Mouse (Mus musculus) limb, embryonic 15.5 days (tissue): ENCODE measurements around the gene Lgals3bp. TPM values are rescaled to one million over a fixed set of nuclear protein-coding genes. Genes with fewer than 3 reads are reported as not detected.

Experiments used
- ATAC-seq: fragments of 200-750 bp; cut with Nextera tagmentation; 2 replicates; pipeline ENCODE4 v1.8.0; 2017; ENCODE audit warnings: low read depth, moderate TSS enrichment; ENCODE audit not compliant: insufficient number of reproducible peaks, low FRiP score, low TSS enrichment
- H3K27ac ChIP-seq: fragments of 300-500 bp; sonication (generic); 2 replicates; pipeline ENCODE4 v1.5.1; 2015; ENCODE audit warnings: moderate library complexity, mild to moderate bottlenecking, inconsistent platforms
- H3K27me3 ChIP-seq: fragments of 300-500 bp; sonication (generic); 2 replicates; pipeline ENCODE4 v1.6.1; 2015; ENCODE audit warnings: inconsistent platforms
- H3K36me3 ChIP-seq: fragments of 300-500 bp; sonication (generic); 2 replicates; pipeline ENCODE4 v1.6.1; 2015; ENCODE audit warnings: inconsistent platforms
- H3K4me1 ChIP-seq: fragments of 300-500 bp; sonication (generic); 2 replicates; pipeline ENCODE4 v1.6.1; 2015; ENCODE audit warnings: inconsistent platforms
- H3K4me2 ChIP-seq: fragments of 300-500 bp; sonication (generic); 2 replicates; pipeline ENCODE4 v1.6.1; 2015; ENCODE audit warnings: mild to moderate bottlenecking, inconsistent platforms
- H3K4me3 ChIP-seq: fragments of 300-500 bp; sonication (generic); 2 replicates; pipeline ENCODE4 v1.5.1; 2015; ENCODE audit warnings: mild to moderate bottlenecking, inconsistent platforms
- H3K9ac ChIP-seq: fragments of 300-500 bp; sonication (generic); 2 replicates; pipeline ENCODE4 v1.6.1; 2015; ENCODE audit warnings: inconsistent platforms
- H3K9me3 ChIP-seq: fragments of 300-500 bp; sonication (generic); 2 replicates; pipeline ENCODE4 v1.6.1; 2016; ENCODE audit warnings: inconsistent platforms
- WGBS: fragments of 180-500 bp; shearing (Covaris S2); methylation state at CpG from one replicate; pipeline ENCODE4 v1.1.7; 2015; 5-methylcytosine and 5-hydroxymethylcytosine counted together
- polyA plus RNA-seq: library from polyadenylated mRNA; unstranded; fragments of >200 nt; fragmentation: Nextera tagmentation; extraction: Ambion mirVana; gene quantifications from 2 replicates; pipeline ENCODE4 v1.2.1, GENCODE M21; 2015

Gene Lgals3bp
- polyA plus RNA-seq, 1 experiment from 2014 or later = 8.0 TPM

DNA sequence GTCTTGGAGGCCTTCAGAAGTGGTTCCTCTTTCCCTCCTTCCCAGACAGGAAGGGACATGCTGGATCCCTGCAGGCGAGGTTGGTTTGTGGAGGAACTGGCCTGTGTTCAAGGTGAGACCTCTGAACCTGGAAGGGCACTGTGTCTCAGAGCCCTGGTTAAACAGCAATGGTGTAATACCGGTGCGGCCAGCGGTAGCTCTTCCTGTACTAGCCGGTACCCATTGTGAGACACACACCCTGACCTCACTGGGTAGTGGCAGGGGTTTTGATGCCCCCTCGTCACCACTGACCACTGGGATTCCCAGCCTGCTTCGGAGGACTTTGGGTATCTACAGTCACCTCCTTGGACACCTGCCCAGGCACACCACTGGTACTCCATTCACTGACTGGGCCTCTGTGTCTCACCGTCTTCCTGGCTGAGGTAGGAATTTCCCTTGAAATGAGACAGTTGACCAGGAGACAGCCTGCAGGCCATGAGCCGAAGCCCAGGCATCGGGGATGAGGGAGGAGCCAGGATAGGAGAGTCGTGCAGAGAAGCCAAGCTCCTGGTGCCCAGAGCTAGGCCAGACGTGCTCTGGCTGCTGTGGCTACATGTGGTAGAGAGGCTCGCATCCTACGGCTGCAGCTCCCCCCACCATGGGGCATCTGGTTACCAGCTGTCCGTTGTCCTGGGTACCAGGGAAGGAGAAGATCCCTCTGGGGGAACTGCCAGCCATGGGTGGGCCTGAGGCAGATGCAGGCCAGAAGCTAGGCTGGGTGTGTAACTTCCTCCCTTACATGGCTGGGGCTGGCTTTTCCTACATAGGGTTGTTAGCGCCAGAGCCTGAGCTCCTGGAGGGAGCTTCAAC, 29.4 kb upstream of the Lgals3bp start:
- WGBS = 57% methylated on average over 16 of the region's 16 CpGs
- Histone ChIP-seq H3K9me3 (no peaks in the 10 kb centered on the region), H3K9ac (no peak overlapping the region), H3K4me3 (no peak overlapping the region), H3K27me3 (no peaks in the 10 kb centered on the region), H3K4me1 (peaks cover 76% of the 10 kb centered on the region), H3K36me3 (no peaks in the 10 kb centered on the region), H3K4me2 (no peak overlapping the region), H3K27ac (peak overlapping the region; percentile 47)
- no peak for ATAC-seq

DNA sequence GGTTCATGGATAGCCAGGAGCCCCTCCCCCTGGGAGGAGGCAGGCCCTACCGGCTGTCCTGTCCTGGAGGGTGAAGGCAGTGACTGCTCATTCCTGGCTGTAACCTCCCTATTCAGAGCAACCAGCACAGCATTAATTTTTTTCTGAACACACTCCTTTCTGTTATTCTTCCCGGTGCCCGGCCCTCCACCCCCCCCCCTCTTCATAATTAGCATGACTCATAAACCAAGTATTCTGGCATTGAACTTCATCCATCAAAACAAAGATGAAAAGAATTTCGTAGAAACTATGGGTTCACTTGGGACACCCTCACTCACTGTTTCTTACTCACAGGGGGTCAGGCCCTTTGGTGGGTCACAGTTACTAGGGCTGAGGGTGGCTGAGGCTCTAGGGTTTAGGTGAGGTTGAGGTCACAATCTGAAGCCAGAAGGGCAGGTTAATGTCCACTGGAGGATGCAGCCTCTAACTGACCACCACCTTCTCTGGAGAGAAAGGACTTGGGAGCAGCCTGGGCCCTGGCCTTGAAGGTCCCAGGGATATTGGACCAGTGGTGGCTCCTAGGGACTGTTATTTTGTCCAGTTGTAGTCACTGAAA, 28.5 kb upstream of the Lgals3bp start:
- H3K36me3 ChIP-seq = no peaks in the 10 kb centered on the region
- H3K4me1 ChIP-seq = peaks cover 71% of the 10 kb centered on the region
- no peak overlapping the region for H3K4me3 ChIP-seq
- no peak overlapping the region for H3K27ac ChIP-seq
- WGBS = 18% methylated on average over 4 of the region's 4 CpGs
- no peaks in the 10 kb centered on the region for H3K9me3 ChIP-seq
- no peak overlapping the region for H3K9ac ChIP-seq
- H3K27me3 ChIP-seq = no peaks in the 10 kb centered on the region
- no peak for ATAC-seq
- H3K4me2 ChIP-seq = peak overlapping the region; percentile 66

DNA sequence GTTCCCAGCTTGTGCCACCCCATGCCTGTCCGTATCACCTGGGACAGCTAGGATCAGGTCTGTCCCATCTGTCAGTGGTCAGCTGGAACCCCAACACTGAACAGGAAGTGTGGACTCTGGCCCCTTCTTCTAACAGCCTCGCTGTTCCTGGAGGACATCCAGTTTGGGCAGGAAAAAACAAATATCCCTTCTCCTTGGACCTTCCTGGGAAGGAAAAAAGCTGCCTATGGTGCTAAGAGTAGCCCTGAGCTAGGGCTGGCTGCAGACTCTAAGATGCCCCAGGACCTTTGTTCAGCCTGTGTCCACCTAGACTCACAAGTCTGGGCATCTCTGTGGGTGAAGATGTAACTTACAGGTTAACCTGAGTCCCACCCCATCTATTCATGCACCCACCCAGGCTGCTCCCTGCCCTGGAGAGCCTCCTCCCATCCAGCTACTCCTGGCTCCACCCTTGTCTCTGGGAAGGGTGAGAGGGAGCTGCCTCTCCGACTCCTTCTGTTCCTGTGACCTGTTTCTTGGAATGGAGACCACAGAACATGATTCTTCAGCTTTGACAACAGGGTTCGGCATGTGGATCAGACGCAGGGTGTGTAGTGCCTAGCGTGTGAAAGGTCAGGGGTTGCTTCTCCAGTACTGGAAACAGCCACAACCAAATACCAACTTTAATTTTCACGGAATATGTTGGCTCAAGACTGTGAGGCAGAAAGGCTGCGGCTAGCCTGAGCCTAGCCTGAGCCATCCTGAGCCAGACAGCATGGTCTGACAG, 27.2 kb upstream of the Lgals3bp start:
- Histone ChIP-seq H3K27me3 (no peaks in the 10 kb centered on the region), H3K4me2 (peak overlapping the region; percentile 66), H3K9ac (peak overlapping the region; percentile 28; the same call in 1 of the 2 replicates), H3K9me3 (no peaks in the 10 kb centered on the region), H3K4me1 (peaks cover 78% of the 10 kb centered on the region), H3K27ac (peak overlapping the region; percentile 73), H3K36me3 (no peaks in the 10 kb centered on the region), H3K4me3 (peak overlapping the region; percentile 45)
- WGBS = 48% methylated on average over 8 of the region's 8 CpGs
- ATAC-seq = no peak

DNA sequence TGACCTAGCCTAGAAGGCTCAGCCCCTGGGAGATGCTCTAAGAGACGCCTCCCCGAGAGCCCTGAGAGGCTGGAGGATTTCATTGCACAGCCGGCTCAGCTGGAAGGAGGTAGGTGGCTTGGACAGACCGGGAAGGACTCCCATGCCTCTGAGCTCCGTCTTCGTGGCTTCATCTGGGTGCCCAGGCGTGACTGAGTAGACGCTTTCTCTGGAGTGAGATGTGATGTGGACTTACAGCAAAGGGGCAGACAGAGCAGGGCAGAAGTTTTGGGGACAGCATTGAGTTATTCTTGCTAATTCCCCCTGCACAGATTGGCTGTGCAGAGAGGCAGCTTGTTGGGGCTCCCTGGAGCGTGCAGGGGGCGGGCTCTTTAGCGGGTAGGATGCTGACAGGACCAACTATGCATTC, 26.6 kb upstream of the Lgals3bp start:
- no peaks in the 10 kb centered on the region for H3K27me3 ChIP-seq
- 9% methylated on average over 11 of the region's 11 CpGs for WGBS
- peaks cover 78% of the 10 kb centered on the region for H3K4me1 ChIP-seq
- no peaks in the 10 kb centered on the region for H3K36me3 ChIP-seq
- peak overlapping the region; percentile 42 for H3K9ac ChIP-seq
- H3K4me2 ChIP-seq = peak overlapping the region; percentile 66
- no peak for ATAC-seq
- H3K27ac ChIP-seq = peak overlapping the region; percentile 73
- H3K4me3 ChIP-seq = peak overlapping the region; percentile 45
- H3K9me3 ChIP-seq = no peaks in the 10 kb centered on the region

DNA sequence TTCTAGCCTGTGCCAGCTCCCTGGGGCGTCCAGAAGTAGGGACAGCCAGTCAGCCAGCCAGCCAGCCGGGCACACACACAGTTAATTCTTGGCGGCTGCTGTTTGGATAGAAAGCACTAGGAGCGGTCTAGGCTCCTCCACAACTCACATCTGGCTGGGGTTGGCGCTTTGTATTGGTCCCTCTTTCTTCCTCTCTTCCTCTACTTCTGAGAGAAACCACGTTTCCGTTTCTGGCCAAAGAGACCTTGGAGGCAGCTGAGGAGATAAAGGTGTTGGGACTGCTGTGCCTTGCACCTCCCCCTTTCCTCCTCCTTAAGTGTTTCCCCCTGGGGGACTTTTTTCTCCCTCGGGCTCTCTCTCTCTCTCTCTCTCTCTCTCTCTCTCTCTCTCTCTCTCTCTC, 26.1 kb upstream of the Lgals3bp start, which contains the start of gene C1qtnf1:
C1qtnf1 (plus strand) TSS at position 218 of the 400 bp plus-strand sequence.
- peaks cover 78% of the 10 kb centered on the region for H3K4me1 ChIP-seq
- no peak for ATAC-seq
- peak within 1 kb of the TSS; percentile 45 for H3K4me3 ChIP-seq
- H3K9me3 ChIP-seq = no peaks in the 10 kb centered on the region
- no peaks in the 10 kb centered on the region for H3K27me3 ChIP-seq
- 2% methylated on average over 8 of the region's 8 CpGs for WGBS
- H3K27ac ChIP-seq = peak within 1 kb of the TSS; percentile 73
- H3K36me3 ChIP-seq = no peaks in the 10 kb centered on the region
- H3K9ac ChIP-seq = peak within 1 kb of the TSS; percentile 42
- peak within 1 kb of the TSS; percentile 66 for H3K4me2 ChIP-seq

DNA sequence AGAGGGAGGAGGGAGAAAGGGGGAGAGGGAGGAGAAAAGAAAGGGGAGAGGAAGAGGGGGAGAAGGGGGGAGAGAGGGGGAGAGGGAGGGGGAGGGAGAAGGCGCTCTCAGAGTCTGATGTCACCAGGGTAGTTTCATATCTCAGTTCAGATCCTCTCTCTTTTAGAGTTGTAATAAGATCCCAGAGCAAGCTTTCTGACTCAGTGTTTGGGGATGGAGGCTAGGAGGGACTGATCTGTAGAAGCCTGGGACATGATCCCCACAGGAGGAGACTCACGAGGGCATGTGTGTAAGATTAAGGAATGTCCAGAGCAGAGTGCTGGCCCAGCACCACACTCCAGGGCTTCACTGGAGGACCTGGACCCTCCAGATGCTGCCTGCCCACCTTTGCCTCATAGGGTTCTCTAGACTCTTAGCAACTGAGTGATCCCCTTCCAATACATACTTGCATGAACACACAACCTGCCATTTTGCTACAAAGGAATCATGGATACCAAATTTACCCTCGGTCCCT, 25.4 kb upstream of the Lgals3bp start:
- H3K4me1 ChIP-seq = peaks cover 79% of the 10 kb centered on the region
- H3K4me2 ChIP-seq = 0 out of 2 replicates have a peak overlapping the region, but pooled peaks have one; percentile 66
- H3K27ac ChIP-seq = peak overlapping the region; percentile 73; the same call in 1 of the 2 replicates
- 39% methylated on average over 3 of the region's 3 CpGs for WGBS
- no peak for ATAC-seq
- H3K9ac ChIP-seq = no peak overlapping the region
- no peaks in the 10 kb centered on the region for H3K36me3 ChIP-seq
- no peak overlapping the region for H3K4me3 ChIP-seq
- H3K27me3 ChIP-seq = no peaks in the 10 kb centered on the region
- no peaks in the 10 kb centered on the region for H3K9me3 ChIP-seq

DNA sequence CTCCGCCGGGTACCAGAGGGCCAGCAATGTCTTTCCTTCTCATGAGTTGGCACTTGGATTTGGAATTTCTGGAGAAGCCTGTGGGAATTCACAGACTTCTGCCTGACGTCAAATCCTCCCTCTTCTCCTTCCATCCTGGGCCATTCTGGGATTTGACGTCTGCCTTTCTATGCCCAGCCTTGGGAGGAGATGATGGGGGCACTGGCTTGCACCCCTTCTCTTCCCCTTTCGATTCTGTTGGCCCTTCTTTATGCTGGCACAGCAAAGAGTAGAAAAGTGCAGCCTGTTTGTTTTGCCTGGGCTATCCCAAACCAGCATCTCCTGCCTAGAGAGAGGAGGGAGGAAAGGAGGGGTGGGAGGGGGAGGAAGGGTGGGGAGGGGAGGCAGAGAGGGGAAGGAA, 24.9 kb upstream of the Lgals3bp start:
- Histone ChIP-seq H3K27ac (no peak overlapping the region), H3K9ac (no peak overlapping the region), H3K4me2 (no peak overlapping the region), H3K4me1 (peaks cover 74% of the 10 kb centered on the region), H3K4me3 (no peak overlapping the region), H3K9me3 (no peaks in the 10 kb centered on the region), H3K27me3 (no peaks in the 10 kb centered on the region), H3K36me3 (no peaks in the 10 kb centered on the region)
- ATAC-seq = no peak
- 61% methylated on average over 5 of the region's 5 CpGs for WGBS

DNA sequence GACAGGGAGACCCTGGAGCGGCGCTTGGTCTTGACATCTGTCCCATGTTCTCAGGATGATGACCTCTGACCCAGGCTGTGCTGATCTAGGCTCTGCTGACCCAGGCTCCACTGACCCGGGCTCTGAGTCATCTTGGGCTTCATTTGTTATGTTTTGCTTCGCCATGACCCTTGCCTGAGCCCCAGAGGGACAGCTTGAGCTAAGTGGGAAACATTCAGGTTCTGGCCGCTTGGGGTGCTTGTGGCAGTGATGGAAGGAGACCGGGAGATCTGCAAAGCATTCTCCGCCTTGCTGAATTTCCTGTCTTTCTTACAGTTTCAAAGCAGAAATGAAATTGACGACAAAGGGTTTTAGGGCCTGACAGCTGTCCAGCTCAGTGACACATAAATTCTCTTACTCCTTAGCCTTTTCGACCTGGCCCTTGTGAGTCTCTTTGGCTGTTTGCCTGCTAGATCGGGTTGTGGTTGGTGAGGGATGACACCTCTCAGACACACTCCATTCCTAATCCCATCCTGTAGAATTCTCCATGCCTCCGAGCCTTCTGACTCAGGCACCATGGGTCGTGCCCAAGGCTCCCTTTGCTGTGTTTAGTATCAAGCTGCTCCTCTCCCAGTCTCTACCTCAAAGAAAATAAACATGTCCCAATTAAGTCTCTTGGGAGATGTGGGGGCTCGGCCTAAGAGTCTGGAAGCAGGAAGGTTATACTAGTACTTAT, 22.9 kb upstream of the Lgals3bp start:
- Histone ChIP-seq H3K4me3 (no peak overlapping the region), H3K9me3 (no peaks in the 10 kb centered on the region), H3K9ac (no peak overlapping the region), H3K4me1 (peaks cover 56% of the 10 kb centered on the region), H3K27me3 (no peaks in the 10 kb centered on the region), H3K4me2 (no peak overlapping the region), H3K36me3 (no peaks in the 10 kb centered on the region), H3K27ac (0 out of 2 replicates have a peak overlapping the region, but pooled peaks have one; percentile 72)
- no peak for ATAC-seq
- WGBS = 58% methylated on average over 13 of the region's 13 CpGs

DNA sequence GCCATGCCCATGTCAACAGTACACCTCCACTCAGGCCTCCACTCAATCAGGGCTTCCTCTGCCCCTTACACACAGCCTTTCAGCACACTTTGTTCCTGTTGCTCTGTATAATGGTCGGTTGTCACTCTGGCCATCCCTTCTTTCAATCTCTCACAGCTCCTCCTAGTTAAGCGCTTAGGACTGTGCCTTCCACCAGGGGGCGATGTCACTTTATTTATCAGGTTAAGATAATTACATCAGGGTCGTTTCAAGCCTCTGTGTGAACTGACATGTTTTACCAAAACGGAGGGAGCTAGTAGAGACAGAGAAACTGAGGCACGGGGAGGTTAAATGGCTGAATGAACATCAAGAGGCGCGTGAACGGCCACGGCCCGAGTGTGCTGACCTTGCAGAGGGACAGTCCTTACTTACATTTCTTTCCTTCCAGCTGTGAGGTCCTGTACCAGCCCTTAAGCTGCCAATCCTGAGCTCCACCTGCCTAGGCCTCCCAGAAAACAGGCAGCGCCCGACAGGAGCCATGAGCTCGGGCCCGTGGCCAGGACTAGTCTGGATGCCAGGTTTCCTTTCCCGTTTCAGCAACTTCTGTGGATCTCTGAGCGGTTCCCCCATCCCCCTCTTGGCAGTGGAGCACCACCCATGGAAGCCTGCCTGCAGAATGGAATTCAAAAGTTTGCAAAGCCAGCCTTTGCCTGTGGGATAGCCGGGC, 21.5 kb upstream of the Lgals3bp start:
- Histone ChIP-seq H3K36me3 (no peaks in the 10 kb centered on the region), H3K4me2 (peak overlapping the region; percentile 41), H3K9ac (0 out of 2 replicates have a peak overlapping the region, but pooled peaks have one; percentile 11), H3K27me3 (no peaks in the 10 kb centered on the region), H3K4me3 (peak overlapping the region; percentile 13; the same call in 1 of the 2 replicates), H3K9me3 (no peaks in the 10 kb centered on the region), H3K4me1 (peaks cover 49% of the 10 kb centered on the region), H3K27ac (peak overlapping the region; percentile 72)
- ATAC-seq = peak; percentile 46; the same call in 1 of the 2 replicates
- WGBS = 2% methylated on average over 18 of the region's 18 CpGs

DNA sequence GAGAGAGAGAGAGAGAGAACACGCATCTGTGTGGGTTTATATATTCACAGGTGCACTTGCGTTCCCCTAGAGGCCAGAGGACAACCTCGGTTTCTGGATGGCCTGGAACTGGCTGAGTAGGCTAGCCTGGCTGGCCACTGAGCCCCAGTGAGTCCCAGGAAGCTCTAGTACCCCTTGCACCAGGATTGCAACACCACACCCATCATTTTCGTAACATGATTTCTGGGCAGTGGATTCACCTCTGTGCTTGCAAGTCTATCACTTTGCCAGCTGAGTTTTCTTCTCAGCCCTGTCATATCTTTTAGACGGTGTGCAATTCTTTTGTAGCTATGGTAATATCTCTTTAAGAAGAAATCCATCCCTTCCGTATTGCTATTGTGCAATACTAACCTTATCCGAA, 18.4 kb upstream of the Lgals3bp start:
- Histone ChIP-seq H3K4me1 (peaks cover 55% of the 10 kb centered on the region), H3K4me2 (no peak overlapping the region), H3K27me3 (no peaks in the 10 kb centered on the region), H3K27ac (no peak overlapping the region), H3K9me3 (no peaks in the 10 kb centered on the region), H3K4me3 (no peak overlapping the region), H3K9ac (no peak overlapping the region), H3K36me3 (peaks cover 18% of the 10 kb centered on the region)
- no peak for ATAC-seq
- 71% methylated on average over 7 of the region's 7 CpGs for WGBS
